Mouse (Mus musculus) E14TG2a.4 (cell line): ENCODE measurements around the gene Snapc2.

Experiments used
- CTCF ChIP-seq: conservative IDR thresholded peaks from 2 replicates; pipeline ENCODE4 v1.5.1; 2014; ENCODE audit warnings: low read length
- NANOG ChIP-seq: IDR thresholded peaks from 2 replicates; pipeline ENCODE4 v1.6.1; 2014; ENCODE audit warnings: borderline replicate concordance, low read length, mixed read lengths
- POU5F1 ChIP-seq: IDR thresholded peaks from 2 replicates; pipeline ENCODE4 v1.6.1; 2014; ENCODE audit warnings: low read length, borderline replicate concordance

DNA sequence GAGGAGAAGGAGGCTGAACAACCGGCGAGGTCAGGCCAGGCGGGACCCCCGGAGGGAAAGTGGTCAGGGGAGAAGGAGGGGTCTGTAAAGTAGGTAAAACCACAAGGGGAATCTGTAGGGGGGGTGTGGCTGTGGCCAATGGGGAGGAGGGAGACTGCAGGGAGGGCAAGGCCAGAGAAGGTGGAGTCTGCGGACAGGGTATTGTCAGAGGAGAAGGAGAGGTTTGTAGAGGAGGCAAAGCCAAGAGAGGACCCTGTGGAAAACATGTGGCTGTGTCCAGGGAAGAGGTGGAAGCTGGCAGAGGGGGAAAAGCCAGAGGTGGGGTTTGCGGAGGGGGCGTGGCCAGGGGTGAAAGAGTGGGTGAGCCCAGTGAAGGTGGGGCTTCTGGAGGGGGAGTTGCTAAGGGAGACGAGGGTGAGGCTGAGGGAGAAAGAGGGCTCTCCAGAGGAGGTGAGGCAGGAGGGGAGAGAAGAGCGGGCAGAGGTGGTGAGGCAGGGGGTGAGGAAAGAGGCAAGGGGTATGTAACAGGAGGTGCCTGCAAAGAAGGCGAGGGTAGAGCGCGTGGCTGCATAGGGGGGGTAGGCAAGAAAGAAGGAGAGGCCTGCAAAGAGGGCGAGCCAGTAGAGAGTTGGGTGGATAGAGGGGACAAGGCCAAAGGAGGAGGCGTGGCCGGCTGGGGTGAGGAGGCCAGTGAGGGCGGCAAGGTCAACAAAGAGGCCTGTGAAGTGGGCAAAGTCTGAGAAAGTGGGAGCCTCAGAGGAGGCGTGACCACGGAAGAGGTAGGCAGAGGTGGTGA lies 39.5 kb upstream of the Snapc2 start:
- no peak for TF ChIP-seq CTCF
- no peak for TF ChIP-seq POU5F1
- no peak for TF ChIP-seq NANOG
